ENCODE assay signal across 25 mouse cellular contexts in the genomic region with DNA sequence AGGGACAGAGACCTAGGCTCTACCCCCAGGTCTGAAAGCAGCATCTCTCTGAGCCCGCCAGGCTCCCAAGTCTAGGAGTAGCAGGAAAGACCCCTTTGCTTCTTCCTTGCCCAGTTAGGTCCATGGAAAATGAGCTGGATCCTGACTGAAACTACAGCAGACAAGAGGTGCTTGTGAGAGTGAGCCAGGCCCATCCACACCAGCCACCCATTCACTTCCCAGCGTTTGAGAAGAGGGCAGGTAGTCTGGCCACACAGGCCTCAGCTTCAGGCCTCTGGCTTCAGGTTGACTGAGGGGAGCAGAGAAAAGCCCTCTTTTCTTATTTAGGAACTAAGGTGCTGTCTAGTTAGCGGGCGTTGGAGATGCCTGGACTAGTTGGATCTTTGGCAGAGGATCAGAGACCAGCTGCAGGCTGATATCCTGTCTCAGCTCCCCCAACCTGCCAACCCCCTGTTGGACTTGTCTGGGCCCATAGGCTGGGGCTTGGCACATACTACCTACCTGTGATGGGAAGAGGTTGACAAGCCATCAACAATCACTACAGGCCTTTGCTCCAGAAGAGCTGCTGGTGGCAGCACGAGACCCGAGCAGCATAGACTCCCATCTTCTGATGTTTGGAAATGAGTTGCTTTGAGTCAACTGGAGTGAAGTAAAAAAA. TPM values are rescaled to one million over a fixed set of nuclear protein-coding genes. Genes with fewer than 3 reads are reported as not detected.
DNase-seq lines count a peak whose midpoint lies in the region; TF ChIP-seq lines count a peak whose summit lies in the region.
"Had no signal": no experiment of that assay in that cellular context is flagged by ENCODE, and none has a peak within 500 bp of the region (broad histone marks: within the 10 kb centered on the region; RNA-seq: fewer than 3 reads in every experiment).

No protein-coding gene starts in this region.

- TF ChIP-seq EP300 in heart, adult 2 months (IDR thresholded peaks at IDR 0.05; ENCODE audit: insufficient read depth, low read depth, low read length), result no peak

- no peak overlapping the region for H3K9ac ChIP-seq in heart, adult 2 months (ENCODE audit: low read depth, low read length)
- H3K9ac ChIP-seq: forebrain, embryonic 12.5 days; forebrain, embryonic 15.5 days; heart, embryonic 13.5 days; hindbrain, embryonic 12.5 days; hindbrain, embryonic 15.5 days had no signal

- no peak overlapping the region for H3K27ac ChIP-seq in heart, embryonic 10.5 days
- no peak overlapping the region for H3K27ac ChIP-seq in heart, adult 2 months
- H3K27ac ChIP-seq: forebrain, embryonic 12.5 days; forebrain, embryonic 15.5 days; heart, embryonic 13.5 days; hindbrain, embryonic 12.5 days; hindbrain, embryonic 15.5 days had no signal

- no peaks in the 10 kb centered on the region for H3K9me3 ChIP-seq in heart, embryonic 10.5 days
- H3K9me3 ChIP-seq: forebrain, embryonic 12.5 days; forebrain, embryonic 15.5 days; G1E; heart, embryonic 13.5 days; hindbrain, embryonic 12.5 days; hindbrain, embryonic 15.5 days had no signal

- H3K27me3 ChIP-seq in heart, embryonic 10.5 days (ENCODE audit: insufficient read depth, poor library complexity, severe bottlenecking), result peaks cover 20% of the 10 kb centered on the region
- no peaks in the 10 kb centered on the region for H3K27me3 ChIP-seq in heart, adult 2 months (ENCODE audit: control insufficient read depth, insufficient read depth, low read length)
- H3K27me3 ChIP-seq: CH12.LX; forebrain, embryonic 12.5 days; forebrain, embryonic 15.5 days; hindbrain, embryonic 12.5 days; hindbrain, embryonic 15.5 days; Patski had no signal

- no peaks in the 10 kb centered on the region for H3K79me2 ChIP-seq in heart, adult 2 months (replicated peaks; ENCODE audit: control insufficient read depth, insufficient read depth, low read length)

- no peak for TF ChIP-seq CTCF in heart, adult 2 months (IDR thresholded peaks at IDR 0.05)

- TF ChIP-seq POLR2A in heart, adult 2 months (IDR thresholded peaks at IDR 0.05; ENCODE audit: insufficient read depth, low read depth, low read length), result no peak

- 90% methylated on average over 6 of the region's 6 CpGs for WGBS in heart, embryonic 10.5 days
- 94% methylated on average over 6 of the region's 6 CpGs for WGBS in heart, adult 2 months

- DNase-seq in cerebellum, adult 11-12 months, result peak; percentile 12
- DNase-seq in cerebellum, postnatal 4 days (ENCODE audit: low spot score in 2 of 2), result no peak
- peak; percentile 72 for DNase-seq in heart, embryonic 10.5 days (ENCODE audit: low spot score)
- no peak for DNase-seq in heart, adult 2 months
- peak; percentile 2 for DNase-seq in thymus, postnatal 14 days
- no peak for DNase-seq in thymus, postnatal 10 days (ENCODE audit: low spot score in 2 of 2)
- DNase-seq in urinary bladder, adult 18-20 months (ENCODE audit: low spot score in 2 of 2), result no peak
- DNase-seq: adrenal gland, adult 2 months; adrenal gland, postnatal 14 days; B cell, adult 2 months; cerebellum, adult 18-20 months; cerebellum, adult 9-10 months; cerebellum, postnatal 14 days; gastrocnemius, postnatal 10 days had no signal

- H3K4me1 ChIP-seq in heart, embryonic 10.5 days, result peaks cover 19% of the 10 kb centered on the region
- no peaks in the 10 kb centered on the region for H3K4me1 ChIP-seq in heart, adult 2 months (ENCODE audit: control insufficient read depth, insufficient read depth, low read length)
- H3K4me1 ChIP-seq: forebrain, embryonic 12.5 days; hindbrain, embryonic 12.5 days had no signal

- intact Hi-C loops in heart, adult 2 months (cut with DNase I), result no loop called here

- H3K4me3 ChIP-seq in heart, embryonic 10.5 days, result no peak overlapping the region
- no peak overlapping the region for H3K4me3 ChIP-seq in heart, adult 2 months
- H3K4me3 ChIP-seq: erythroblast, embryonic 14.5 days; forebrain, embryonic 12.5 days; forebrain, embryonic 15.5 days; heart, embryonic 13.5 days; hindbrain, embryonic 12.5 days; hindbrain, embryonic 15.5 days had no signal

- peaks cover 63% of the 10 kb centered on the region for H3K36me3 ChIP-seq in heart, embryonic 10.5 days
- peaks cover 2% of the 10 kb centered on the region for H3K36me3 ChIP-seq in heart, adult 2 months (ENCODE audit: control insufficient read depth, insufficient read depth, low read length)

RNA-seq across cellular contexts. Expression of a gene that starts 11.8 kb away (rescaled TPM):
- polyA plus RNA-seq in heart, embryonic 10.5 days (2016; fragmentation: Nextera tagmentation; extraction: Ambion mirVana), result 19.0 and 19.2 TPM in 2 replicates
- total RNA-seq in heart, adult 2 months (2021), result 10 to 100 TPM; 19.6 to 23.1 TPM
- 35.6 and 36.8 TPM in 2 replicates for polyA plus RNA-seq in heart, adult 2 months (2012; rRNA removed)

RNA-seq across cellular contexts. Expression of a gene that starts 12.0 kb away (rescaled TPM):
- 1.6 and 7.0 TPM in 2 replicates for polyA plus RNA-seq in heart, embryonic 10.5 days (2016; fragmentation: Nextera tagmentation; extraction: Ambion mirVana)
- not detected for total RNA-seq in heart, adult 2 months (2021)
- polyA plus RNA-seq in heart, adult 2 months (2012; rRNA removed), result 0.50 and 0.84 TPM in 2 replicates
- polyA plus RNA-seq: erythroblast, embryonic 14.5 days; G1E had no signal

RNA-seq across cellular contexts. Expression of a gene that starts 19.6 kb away (rescaled TPM):
- polyA plus RNA-seq in heart, embryonic 10.5 days (2016; fragmentation: Nextera tagmentation; extraction: Ambion mirVana), result 0.89 and 2.7 TPM in 2 replicates
- total RNA-seq in heart, adult 2 months (2021), result 1 to 10 TPM in 1 of 2 experiments, under 1 TPM in 1; 0.63 to 1.1 TPM
- 2.4 and 2.8 TPM in 2 replicates for polyA plus RNA-seq in heart, adult 2 months (2012; rRNA removed)

RNA-seq across cellular contexts. Expression of a gene that starts 38.4 kb away (rescaled TPM):
- 7.5 and 18.2 TPM in 2 replicates for polyA plus RNA-seq in heart, embryonic 10.5 days (2016; fragmentation: Nextera tagmentation; extraction: Ambion mirVana)
- total RNA-seq in heart, adult 2 months (2021), result 1 to 10 TPM; 3.8 to 4.5 TPM
- polyA plus RNA-seq in heart, adult 2 months (2012; rRNA removed), result 6.9 and 7.1 TPM in 2 replicates
- total RNA-seq: common myeloid progenitor, adult 5-6 weeks; granulocyte monocyte progenitor cell, adult 5-6 weeks had no signal

Comparison
In these comparisons a context has a peak if more than half of its experiments do, and no peak if none do; other contexts are left out.
1. DNase-seq: peak in cerebellum, adult 11-12 months (single experiment), heart, embryonic 10.5 days (single experiment) and thymus, postnatal 14 days (single experiment); none in cerebellum, postnatal 4 days (0 of 2), heart, adult 2 months (0 of 2), thymus, postnatal 10 days (0 of 2) and urinary bladder, adult 18-20 months (0 of 2).